Mouse (Mus musculus) liver, embryonic 13.5 days (tissue): ENCODE measurements around the gene Bbs10. TPM values are rescaled to one million over a fixed set of nuclear protein-coding genes. Genes with fewer than 3 reads are reported as not detected.

Source experiments
- ATAC-seq: fragments of 200-750 bp; cut with Nextera tagmentation; 2 replicates; pipeline ENCODE4 v1.8.0; 2017; ENCODE audit warnings: low read depth, mild to moderate bottlenecking, moderate number of reproducible peaks, moderate library complexity
- DNase-seq: peaks from one replicate; pipeline ENCODE4 v3.0.0; 2022
- H3K27ac ChIP-seq: fragments of 300-500 bp; sonication (generic); 2 replicates; pipeline ENCODE4 v1.5.1; 2015; ENCODE audit warnings: moderate library complexity, mild to moderate bottlenecking, inconsistent platforms
- H3K27me3 ChIP-seq: fragments of 300-500 bp; sonication (generic); 2 replicates; pipeline ENCODE4 v1.6.1; 2015; ENCODE audit warnings: mild to moderate bottlenecking, inconsistent platforms
- H3K36me3 ChIP-seq: fragments of 300-500 bp; sonication (generic); 2 replicates; pipeline ENCODE4 v1.6.1; 2015; ENCODE audit warnings: mild to moderate bottlenecking, inconsistent platforms
- H3K4me1 ChIP-seq: fragments of 300-500 bp; sonication (generic); replicated peaks from 2 replicates; pipeline ENCODE4 v1.6.1; 2015; ENCODE audit warnings: inconsistent platforms
- H3K4me2 ChIP-seq: fragments of 300-500 bp; sonication (generic); 2 replicates; pipeline ENCODE4 v1.6.1; 2015; ENCODE audit warnings: inconsistent platforms, mild to moderate bottlenecking, moderate library complexity
- H3K4me3 ChIP-seq: fragments of 300-500 bp; sonication (generic); replicated peaks from 2 replicates; pipeline ENCODE4 v1.5.1; 2015; ENCODE audit warnings: mild to moderate bottlenecking, inconsistent platforms
- H3K9ac ChIP-seq: fragments of 300-500 bp; sonication (generic); 2 replicates; pipeline ENCODE4 v1.6.1; 2015; ENCODE audit warnings: mild to moderate bottlenecking, inconsistent platforms
- H3K9me3 ChIP-seq: fragments of 300-500 bp; sonication (generic); replicated peaks from 2 replicates; pipeline ENCODE4 v1.6.1; 2016; ENCODE audit warnings: inconsistent platforms
- WGBS: fragments of 180-500 bp; shearing (Covaris S2); methylation state at CpG from one replicate; pipeline ENCODE4 v1.1.7; 2015; ENCODE audit not compliant: insufficient replicate concordance; 5-methylcytosine and 5-hydroxymethylcytosine counted together
- polyA plus RNA-seq: library from polyadenylated mRNA; unstranded; fragments of >200 nt; fragmentation: Nextera tagmentation; extraction: Ambion mirVana; gene quantifications from 2 replicates; pipeline ENCODE4 v1.2.1, GENCODE M21; 2015

Gene Bbs10
- 1.3 and 1.5 TPM in 2 replicates for polyA plus RNA-seq

DNA sequence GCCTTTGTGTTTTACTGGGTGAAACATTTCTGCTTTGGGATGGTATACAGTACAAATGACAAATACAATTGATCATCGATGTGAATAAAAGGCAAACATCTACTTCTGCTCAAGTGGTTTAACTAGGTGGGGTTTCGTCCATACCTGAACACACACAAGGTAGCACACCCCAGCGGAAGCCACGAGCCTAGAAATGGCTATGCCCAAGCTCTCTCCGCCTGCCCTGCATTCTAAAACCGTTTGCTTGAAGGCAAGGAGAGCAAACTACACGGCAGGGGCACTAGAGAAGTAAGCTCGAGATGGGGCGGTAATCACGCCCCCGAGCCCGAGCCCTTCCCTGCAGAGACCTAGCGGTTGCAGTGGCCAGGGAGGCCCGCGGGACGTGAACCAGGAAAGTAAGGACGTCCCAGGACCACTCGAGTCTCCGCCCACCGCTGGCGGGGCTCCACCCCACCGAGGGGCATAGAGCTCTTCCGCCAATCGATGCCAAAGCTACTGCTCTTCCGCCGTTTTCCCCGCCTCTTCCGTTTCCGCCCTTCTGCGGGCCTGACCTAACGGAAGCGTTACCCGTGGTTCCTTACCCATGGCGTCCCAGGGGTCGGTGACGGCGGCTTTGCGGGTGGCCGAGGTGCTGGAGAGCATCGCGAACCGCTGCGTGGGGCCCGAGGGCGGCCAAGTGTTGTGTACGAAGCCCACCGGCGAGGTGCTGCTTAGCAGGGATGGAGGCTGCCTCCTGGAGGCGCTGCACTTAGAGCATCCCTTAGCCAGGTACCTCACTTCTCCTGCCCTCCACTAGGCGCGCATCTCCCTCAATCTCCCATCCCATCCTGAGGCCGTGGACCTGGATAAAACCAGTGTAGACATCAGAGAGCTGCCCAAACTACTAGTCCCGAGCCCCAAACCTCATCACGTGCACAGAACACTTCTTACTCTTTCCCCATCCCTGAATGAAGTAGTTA, at the start of gene Bbs10:
Gene Bbs10, plus strand, starts transcription at position 540 of the 959 bp plus-strand sequence.
- Histone ChIP-seq H3K9me3 (no peaks in the 10 kb centered on the region), H3K27ac (peak within 1 kb of the TSS; percentile 58), H3K27me3 (no peaks in the 10 kb centered on the region), H3K4me3 (peak within 1 kb of the TSS; percentile 81), H3K4me1 (peaks cover 22% of the 10 kb centered on the region), H3K4me2 (peak within 1 kb of the TSS; percentile 87), H3K9ac (peak within 1 kb of the TSS; percentile 75), H3K36me3 (peaks cover under 1% of the 10 kb centered on the region; the same call in 1 of the 2 replicates)
- DNase-seq (peak; percentile 92), ATAC-seq (peak; percentile 99)
- WGBS = under 1% methylated on average over 54 of the region's 54 CpGs

DNA sequence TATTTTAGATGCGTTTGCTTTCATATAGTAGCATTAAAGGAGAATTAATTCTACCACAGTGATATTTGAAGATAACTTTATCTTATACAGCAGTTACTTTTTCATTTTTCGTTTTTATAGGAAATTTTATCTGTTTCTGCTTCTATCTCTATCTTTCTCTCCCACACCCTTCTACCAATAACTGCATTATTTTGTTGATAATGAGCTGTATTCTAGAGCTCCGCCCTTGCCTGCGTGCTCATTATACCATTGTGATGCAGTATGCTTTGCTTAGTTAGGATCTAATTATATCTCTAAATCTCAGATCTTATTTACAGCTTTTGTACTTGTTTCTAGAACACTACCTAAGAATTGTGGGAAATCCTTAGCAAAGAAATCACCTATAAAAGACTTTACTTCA, 48.3 kb upstream of the Bbs10 start:
- Histone ChIP-seq H3K9ac (no peak overlapping the region), H3K9me3 (no peaks in the 10 kb centered on the region), H3K4me2 (no peak overlapping the region), H3K4me1 (peaks cover 22% of the 10 kb centered on the region), H3K27me3 (no peaks in the 10 kb centered on the region), H3K27ac (no peak overlapping the region), H3K4me3 (no peak overlapping the region), H3K36me3 (no peaks in the 10 kb centered on the region)
- DNase-seq (no peak), ATAC-seq (peak; percentile 81; the same call in 1 of the 2 replicates)
- WGBS = 35% methylated on average over 4 of the region's 4 CpGs

DNA sequence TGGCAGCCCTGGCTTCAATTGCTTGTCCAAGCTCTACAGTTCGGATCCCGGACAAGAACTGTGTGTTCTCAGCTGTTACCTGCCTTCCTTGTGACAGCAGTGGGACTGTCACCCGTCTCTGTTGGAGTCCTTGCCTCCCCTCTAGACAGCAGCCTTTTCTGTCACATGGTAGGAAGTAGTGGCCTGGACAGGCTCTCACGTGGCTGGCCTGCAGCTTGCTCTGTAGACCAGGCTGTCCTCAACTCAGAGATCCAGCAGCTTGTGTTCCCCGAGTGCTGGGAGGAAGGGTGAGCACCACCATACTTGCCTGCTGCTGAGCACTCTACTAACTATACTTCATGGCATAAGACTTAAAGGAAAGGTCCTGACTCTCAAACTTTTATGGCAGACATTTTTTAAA, 46.8 kb upstream of the Bbs10 start:
- H3K4me1 ChIP-seq = peaks cover 29% of the 10 kb centered on the region
- no peaks in the 10 kb centered on the region for H3K9me3 ChIP-seq
- ATAC-seq (no peak), DNase-seq (no peak)
- H3K36me3 ChIP-seq = no peaks in the 10 kb centered on the region
- H3K4me3 ChIP-seq = no peak overlapping the region
- H3K9ac ChIP-seq = no peak overlapping the region
- 70% methylated on average over 5 of the region's 5 CpGs for WGBS
- H3K27ac ChIP-seq = no peak overlapping the region
- H3K4me2 ChIP-seq = no peak overlapping the region
- no peaks in the 10 kb centered on the region for H3K27me3 ChIP-seq

DNA sequence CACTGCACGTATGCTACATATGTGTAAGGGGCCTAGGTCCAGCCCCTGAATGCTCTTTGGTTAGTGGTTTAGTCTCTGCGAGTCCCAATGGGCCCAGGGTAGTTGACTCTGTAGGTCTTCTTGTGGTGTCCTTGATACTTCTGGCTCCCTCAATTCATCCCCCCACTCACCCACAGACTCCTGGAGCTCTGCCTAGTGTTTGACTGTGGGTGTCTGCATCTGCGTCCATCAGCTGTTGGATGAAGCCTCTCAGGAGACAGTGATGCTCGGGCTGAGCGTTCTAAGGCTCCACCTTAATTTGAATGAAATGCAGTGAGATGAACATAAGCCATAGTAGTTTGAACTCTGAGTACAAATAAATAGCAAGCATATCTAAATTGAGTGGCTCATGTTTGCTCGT, 43.3 kb upstream of the Bbs10 start:
- no peaks in the 10 kb centered on the region for H3K9me3 ChIP-seq
- ATAC-seq = no peak
- 84% methylated on average over 6 of the region's 6 CpGs for WGBS
- H3K4me1 ChIP-seq = peaks cover 15% of the 10 kb centered on the region
- no peak overlapping the region for H3K4me3 ChIP-seq
- H3K27ac ChIP-seq = no peak overlapping the region
- no peaks in the 10 kb centered on the region for H3K27me3 ChIP-seq
- no peak for DNase-seq
- H3K36me3 ChIP-seq = 0 out of 2 replicates have a peak, but pooled peaks cover 8% of the 10 kb centered on the region
- H3K9ac ChIP-seq = no peak overlapping the region
- no peak overlapping the region for H3K4me2 ChIP-seq

DNA sequence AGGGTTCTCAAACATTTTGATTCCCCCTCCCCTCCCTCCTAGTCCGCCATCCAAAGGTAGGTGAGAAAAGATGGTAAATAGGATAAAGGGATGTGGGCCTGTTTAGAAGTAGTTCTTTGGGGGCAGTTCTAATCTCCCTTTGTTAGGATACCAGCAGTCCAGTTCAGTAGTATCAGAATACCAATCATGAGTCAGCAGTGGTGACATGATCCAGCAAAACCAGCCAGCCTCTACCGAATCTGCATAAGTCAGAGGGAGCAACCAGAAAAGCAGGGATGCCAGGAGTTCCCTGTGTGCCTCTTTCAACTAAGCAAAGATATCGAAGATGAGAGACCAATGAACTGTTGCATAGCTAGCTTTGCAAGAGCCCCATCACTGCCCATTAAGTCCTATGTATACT, 42.3 kb upstream of the Bbs10 start:
- no peak overlapping the region for H3K4me3 ChIP-seq
- 62% methylated on average over 3 of the region's 3 CpGs for WGBS
- peaks cover 15% of the 10 kb centered on the region for H3K4me1 ChIP-seq
- no peak overlapping the region for H3K9ac ChIP-seq
- ATAC-seq (peak; percentile 77), DNase-seq (peak; percentile 28)
- no peaks in the 10 kb centered on the region for H3K9me3 ChIP-seq
- 0 out of 2 replicates have a peak, but pooled peaks cover 8% of the 10 kb centered on the region for H3K36me3 ChIP-seq
- peak overlapping the region; percentile 7; the same call in 1 of the 2 replicates for H3K27ac ChIP-seq
- no peaks in the 10 kb centered on the region for H3K27me3 ChIP-seq
- H3K4me2 ChIP-seq = no peak overlapping the region

DNA sequence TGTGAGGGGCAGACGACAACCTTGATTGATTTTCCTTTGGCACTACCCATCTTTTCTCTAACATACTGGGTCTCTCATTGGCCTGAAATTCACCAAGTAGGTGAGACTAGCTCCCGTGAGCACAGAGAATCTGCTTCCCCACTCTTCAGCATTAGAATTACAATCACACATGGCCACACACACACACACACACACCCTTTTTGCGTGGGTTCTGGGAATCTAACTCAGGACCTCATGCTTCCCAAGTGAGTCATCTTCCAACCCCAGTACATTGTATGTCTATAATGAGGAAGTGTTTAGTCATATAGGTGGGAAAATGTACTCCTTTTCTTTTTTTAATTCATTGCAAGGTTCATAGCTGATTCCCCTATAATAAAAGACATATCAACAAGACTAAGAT, 41.1 kb upstream of the Bbs10 start:
- peaks cover 15% of the 10 kb centered on the region for H3K4me1 ChIP-seq
- no peak for ATAC-seq
- H3K4me2 ChIP-seq = no peak overlapping the region
- 0 out of 2 replicates have a peak, but pooled peaks cover 8% of the 10 kb centered on the region for H3K36me3 ChIP-seq
- H3K9me3 ChIP-seq = no peaks in the 10 kb centered on the region
- no peak for DNase-seq
- H3K27me3 ChIP-seq = no peaks in the 10 kb centered on the region
- no peak overlapping the region for H3K4me3 ChIP-seq
- no peak overlapping the region for H3K27ac ChIP-seq
- H3K9ac ChIP-seq = no peak overlapping the region
- 83% methylated on average over 3 of the region's 3 CpGs for WGBS

DNA sequence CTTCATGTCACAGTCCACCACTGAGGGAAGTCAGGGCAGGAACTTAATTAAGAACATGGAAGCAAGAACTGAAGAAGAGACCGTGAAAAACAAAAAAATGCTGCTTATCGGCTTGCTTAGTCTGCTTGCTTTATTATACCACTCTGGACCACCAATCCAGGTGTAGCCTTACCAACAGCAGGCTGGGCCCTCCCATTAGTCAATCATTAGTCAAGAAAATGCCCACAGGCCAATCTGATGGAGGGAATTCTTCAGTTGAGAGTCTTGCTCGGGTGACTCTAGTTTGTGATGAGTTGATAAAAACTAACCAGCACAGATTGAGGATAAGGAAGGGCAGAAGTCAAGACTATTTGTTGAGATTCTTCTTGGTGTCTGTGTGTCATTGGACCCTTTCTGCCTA, 40.2 kb upstream of the Bbs10 start:
- Histone ChIP-seq H3K9ac (no peak overlapping the region), H3K27ac (no peak overlapping the region), H3K27me3 (no peaks in the 10 kb centered on the region), H3K4me3 (no peak overlapping the region), H3K4me1 (peaks cover 15% of the 10 kb centered on the region), H3K36me3 (0 out of 2 replicates have a peak, but pooled peaks cover 8% of the 10 kb centered on the region), H3K9me3 (no peaks in the 10 kb centered on the region), H3K4me2 (no peak overlapping the region)
- ATAC-seq = no peak
- no peak for DNase-seq
- 77% methylated on average over 3 of the region's 3 CpGs for WGBS

DNA sequence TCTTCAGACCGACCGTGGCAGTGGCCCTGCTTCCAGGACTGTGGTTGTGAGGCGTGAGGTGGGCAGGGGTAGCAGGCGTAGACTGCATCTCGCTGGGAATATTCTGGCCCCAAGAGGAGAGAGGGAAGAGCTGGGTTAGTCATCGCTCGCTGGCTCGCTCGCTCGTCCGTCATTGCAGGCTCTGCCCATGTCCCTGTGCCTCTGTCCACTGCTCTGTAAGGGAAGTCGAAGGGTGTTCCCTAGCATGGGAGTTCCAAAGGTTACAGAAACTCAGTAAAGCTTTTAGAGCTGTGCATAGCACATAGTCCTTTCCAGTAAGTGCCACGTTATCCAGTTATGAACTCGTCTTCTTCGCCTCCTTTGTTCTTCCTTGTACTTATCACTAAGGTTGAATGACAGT, 26.8 kb upstream of the Bbs10 start:
- ATAC-seq (0 out of 2 replicates have a peak, but pooled peaks have one; percentile 15), DNase-seq (no peak)
- Histone ChIP-seq H3K36me3 (peaks cover 67% of the 10 kb centered on the region), H3K9me3 (no peaks in the 10 kb centered on the region), H3K4me2 (no peak overlapping the region), H3K27ac (no peak overlapping the region), H3K27me3 (no peaks in the 10 kb centered on the region), H3K4me1 (no peaks in the 10 kb centered on the region), H3K4me3 (no peak overlapping the region), H3K9ac (no peak overlapping the region)
- 88% methylated on average over 15 of the region's 15 CpGs for WGBS

DNA sequence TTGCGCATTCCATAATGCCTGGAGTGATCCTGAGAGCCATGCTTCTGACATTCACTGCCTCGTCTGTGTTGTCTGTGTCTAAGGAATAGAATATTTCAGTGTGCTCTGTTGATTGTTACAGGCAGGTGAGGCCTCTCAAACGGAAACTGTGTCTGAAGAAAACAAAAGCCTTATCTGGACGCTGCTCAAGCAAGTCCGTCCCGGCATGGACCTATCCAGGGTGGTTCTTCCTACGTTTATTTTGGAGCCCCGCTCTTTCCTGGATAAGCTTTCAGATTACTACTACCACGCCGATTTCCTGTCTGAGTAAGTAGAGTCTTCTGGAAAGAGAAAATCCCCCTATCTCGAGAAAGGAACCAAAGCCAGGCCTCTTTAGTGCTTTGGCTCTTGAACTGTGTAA, 25.6 kb upstream of the Bbs10 start:
- ATAC-seq (no peak), DNase-seq (no peak)
- WGBS = 79% methylated on average over 11 of the region's 11 CpGs
- H3K9me3 ChIP-seq = no peaks in the 10 kb centered on the region
- H3K27me3 ChIP-seq = no peaks in the 10 kb centered on the region
- H3K4me3 ChIP-seq = no peak overlapping the region
- peaks cover 70% of the 10 kb centered on the region for H3K36me3 ChIP-seq
- no peak overlapping the region for H3K9ac ChIP-seq
- H3K27ac ChIP-seq = no peak overlapping the region
- no peaks in the 10 kb centered on the region for H3K4me1 ChIP-seq
- H3K4me2 ChIP-seq = no peak overlapping the region

DNA sequence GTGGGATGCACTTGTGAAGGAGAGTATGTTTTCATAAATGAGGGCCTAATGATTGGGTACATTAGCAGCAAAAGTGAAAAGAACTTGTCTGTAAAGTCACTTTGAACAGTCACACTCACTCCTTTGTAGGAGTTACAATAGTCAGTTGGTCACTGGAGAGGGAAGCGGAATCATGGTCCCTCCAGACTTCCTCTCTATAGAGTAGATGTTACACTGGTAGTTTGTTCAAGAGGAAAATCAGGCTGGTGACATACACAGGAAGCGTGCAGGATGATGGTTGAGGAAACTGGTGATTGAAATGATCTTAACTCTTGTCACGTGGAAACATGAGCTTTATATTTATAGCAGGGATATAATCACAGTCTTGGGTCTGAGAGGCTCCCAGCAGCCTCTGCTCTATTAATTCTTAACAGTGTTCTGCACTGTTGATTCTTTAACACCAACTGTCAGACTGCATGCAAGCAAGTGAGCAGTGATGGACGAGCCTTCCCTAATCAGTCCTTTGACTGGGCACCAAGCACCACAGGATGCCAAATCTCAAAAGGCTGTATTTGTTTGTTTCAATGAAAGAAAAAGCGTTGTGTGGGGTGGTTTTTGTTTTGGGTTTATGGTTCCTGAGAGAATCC, 24.9 kb upstream of the Bbs10 start:
- Histone ChIP-seq H3K36me3 (peaks cover 72% of the 10 kb centered on the region), H3K4me1 (no peaks in the 10 kb centered on the region), H3K4me2 (no peak overlapping the region), H3K27ac (no peak overlapping the region), H3K4me3 (no peak overlapping the region), H3K9ac (no peak overlapping the region), H3K9me3 (no peaks in the 10 kb centered on the region), H3K27me3 (no peaks in the 10 kb centered on the region)
- ATAC-seq = no peak
- WGBS = 75% methylated on average over 5 of the region's 5 CpGs
- no peak for DNase-seq

DNA sequence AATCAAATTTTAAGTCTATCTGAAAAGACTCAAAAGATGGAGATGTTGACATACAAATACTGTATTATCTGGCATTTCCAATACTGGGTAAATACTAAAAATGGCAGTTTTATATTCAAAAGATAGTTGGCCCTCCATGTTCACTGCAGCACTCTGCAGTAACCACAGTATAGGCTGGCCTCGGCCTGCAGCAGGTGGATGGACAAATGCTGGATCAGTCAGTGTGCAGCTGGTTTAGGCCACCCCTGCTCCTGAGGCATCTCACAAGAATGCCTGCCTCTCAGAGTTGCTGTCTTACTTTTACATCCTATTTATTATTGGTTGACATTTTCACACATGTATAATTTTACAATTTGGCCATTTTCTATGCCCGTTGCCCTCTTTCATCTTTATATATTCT, 22.7 kb upstream of the Bbs10 start:
- DNase-seq (no peak), ATAC-seq (no peak)
- no peak overlapping the region for H3K9ac ChIP-seq
- 83% methylated on average over 2 of the region's 2 CpGs for WGBS
- H3K36me3 ChIP-seq = peaks cover 69% of the 10 kb centered on the region
- no peak overlapping the region for H3K27ac ChIP-seq
- H3K4me1 ChIP-seq = no peaks in the 10 kb centered on the region
- no peak overlapping the region for H3K4me3 ChIP-seq
- no peaks in the 10 kb centered on the region for H3K9me3 ChIP-seq
- no peak overlapping the region for H3K4me2 ChIP-seq
- no peaks in the 10 kb centered on the region for H3K27me3 ChIP-seq
